Mouse (Mus musculus) C2C12 (cell line): Measurements from ENCODE around the gene Sult5a1.

Experiments
- CTCF ChIP-seq: IDR thresholded peaks from one replicate; pipeline ENCODE4 v1.5.1; 2011; ENCODE audit not compliant: control insufficient read depth, insufficient read depth, insufficient read length
- MAX ChIP-seq: IDR thresholded peaks from one replicate; pipeline ENCODE4 v1.6.1; 2011; ENCODE audit warnings: mild to moderate bottlenecking, control low read depth
- USF1 ChIP-seq: IDR thresholded peaks from one replicate; pipeline ENCODE4 v1.6.1; 2011; ENCODE audit warnings: low read depth, mild to moderate bottlenecking, control low read depth, moderate library complexity

- TF ChIP-seq MAX (no peak), CTCF (no peak), USF1 (no peak)
These were observed at the start of gene Sult5a1 for GRCm38 (mm10) chr8:123157888-123158465.
